Mouse (Mus musculus) left cerebral cortex, adult 18-20 months (tissue): ENCODE measurements around the gene Oser1. TPM values are rescaled to one million over a fixed set of nuclear protein-coding genes. Genes with fewer than 3 reads are reported as not detected.
"Not testable (repeated sequence)": the region's sequence is repeated elsewhere in the genome, so short reads cannot be mapped to it uniquely, and the experiment has no call there.

Source experiments
- DNase-seq, 2 experiments: peaks; one replicate each; pipeline ENCODE4 v3.0.0; 2021 to 2022; ENCODE audit warnings: low spot score in 2 of 2, mixed read lengths in 1 of 2
- long read RNA-seq, 2 experiments: library from polyadenylated mRNA; stranded (forward); transcript quantifications; one replicate each; pipeline ENCODE4 v2.0.0; 2021
- total RNA-seq, 2 experiments: library from RNA; stranded (reverse); gene quantifications; 2 replicates each; pipeline ENCODE4 v1.2.3; 2021

Oser1 gene
- total RNA-seq = 10 to 100 TPM; 22.2 to 25.0 TPM
- long read RNA-seq, experiment 1, transcript Oser1-201 (4 exons, 1,620 nt) = major isoform, 68 of 72 reads
- long read RNA-seq, experiment 1, partial matches to known transcripts = 3 of 72 reads
- long read RNA-seq, experiment 1, other reads (novel, unspliced or antisense) = 1 of 72 reads
- long read RNA-seq, experiment 2, transcript Oser1-201 (4 exons, 1,620 nt) = major isoform, 44 of 48 reads
- long read RNA-seq, experiment 2, partial matches to known transcripts = 0 of 48 reads
- long read RNA-seq, experiment 2, other reads (novel, unspliced or antisense) = 4 of 48 reads

- DNase-seq = no peak
Observed at GRCm38 (mm10) chr2:163424597-163424996, at the start of gene Oser1. TSS of gene Oser1 (minus strand) at chr2:163424697.

- peak; percentile 97 to 98 for DNase-seq
Observed at GRCm38 (mm10) chr2:163472466-163472851, 48.0 kb upstream of the Oser1 start, which contains the start of gene Fitm2. TSS of gene Fitm2 (minus strand) at chr2:163472629.

GRCm38 (mm10) chr2:163471710-163472465 lies 47.4 kb upstream of the Oser1 start:
- no peak for DNase-seq

DNA sequence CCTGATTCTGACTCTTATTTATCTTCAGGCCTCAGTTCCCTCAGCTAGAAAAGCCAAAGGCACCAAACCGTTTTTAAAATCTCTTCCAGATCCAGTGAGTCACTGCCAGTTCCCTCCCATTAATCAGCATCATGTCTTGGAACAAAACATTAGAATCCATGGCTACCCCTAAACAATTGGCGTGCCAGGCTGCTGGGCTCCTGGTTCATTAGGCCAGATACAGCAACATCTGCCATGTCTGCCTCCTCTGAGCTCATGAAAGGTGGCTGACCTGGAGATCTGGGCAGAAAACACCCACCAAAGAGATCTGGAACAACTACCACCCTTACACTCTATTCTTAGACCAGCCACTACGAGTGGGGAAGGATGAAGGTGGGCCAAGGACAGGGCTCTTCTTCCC lies 46.6 kb upstream of the Oser1 start:
- no peak for DNase-seq

GRCm38 (mm10) chr2:163469711-163470110 lies 45.2 kb upstream of the Oser1 start:
- no peak for DNase-seq

GRCm38 (mm10) chr2:163468866-163469265 lies 44.4 kb upstream of the Oser1 start:
- no peak for DNase-seq

DNA sequence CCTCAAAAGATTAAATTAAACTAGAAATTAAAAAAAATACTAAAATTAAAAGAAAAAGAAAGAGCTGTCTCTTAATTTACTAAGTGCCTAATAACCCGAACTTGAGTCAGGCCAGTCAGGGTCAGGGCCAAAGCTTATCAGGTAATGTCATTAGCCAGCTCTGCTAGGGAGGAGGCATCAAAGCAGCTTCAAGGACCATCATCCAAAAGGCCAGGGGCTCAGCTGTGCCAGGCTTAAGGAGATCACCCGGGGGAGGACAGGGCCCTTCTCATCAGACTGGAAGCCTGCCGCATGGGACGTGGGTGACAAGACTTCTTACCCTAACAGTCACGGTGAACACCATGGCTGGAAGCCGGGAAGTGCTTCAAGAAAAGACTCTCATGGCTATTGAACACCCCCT lies 43.1 kb upstream of the Oser1 start:
- DNase-seq = no peak

DNA sequence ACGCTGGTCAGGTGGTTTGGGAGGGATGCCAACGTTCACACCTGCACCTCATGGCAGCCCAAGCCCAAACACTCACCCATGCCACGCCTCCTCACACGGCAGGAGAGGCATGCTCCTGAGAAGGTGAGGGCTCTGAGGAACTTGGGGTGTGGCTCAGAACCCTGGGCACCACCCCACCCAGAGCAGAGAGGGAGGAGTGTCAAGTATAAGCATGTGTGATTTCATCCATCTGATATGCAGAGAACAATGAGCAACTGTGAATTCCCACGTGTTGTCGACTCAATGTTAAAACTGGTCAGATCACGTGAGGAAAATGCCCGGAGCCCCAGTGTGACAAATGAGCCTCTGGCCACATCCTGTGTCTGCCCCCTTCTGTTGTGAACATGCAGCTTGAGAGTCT lies 42.3 kb upstream of the Oser1 start:
- DNase-seq = no peak

- no peak for DNase-seq
Observed at GRCm38 (mm10) chr2:163464562-163464961, 40.1 kb upstream of the Oser1 start.

- DNase-seq = no peak
Observed at GRCm38 (mm10) chr2:163463998-163464397, 39.5 kb upstream of the Oser1 start.

GRCm38 (mm10) chr2:163463251-163463769 lies 38.8 kb upstream of the Oser1 start:
- no peak for DNase-seq

DNA sequence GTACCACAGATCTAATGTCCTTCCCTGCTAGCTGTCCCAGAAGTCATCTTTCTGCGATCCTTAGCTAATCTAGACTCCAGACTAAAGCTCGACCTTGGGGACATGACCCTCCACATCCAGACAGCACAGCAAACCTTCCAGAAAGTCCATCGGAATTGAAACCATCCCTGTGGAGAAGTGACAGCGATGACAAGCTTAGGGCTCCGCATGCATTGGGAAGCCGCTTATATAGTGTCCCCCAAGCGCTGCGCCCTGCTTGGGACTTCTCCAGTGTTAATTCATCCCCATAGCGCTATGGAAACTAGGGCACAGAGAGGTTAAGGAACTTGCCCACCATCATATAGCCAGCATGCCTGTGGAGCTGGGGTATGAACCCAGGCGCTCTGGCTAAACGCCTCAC lies 38.3 kb upstream of the Oser1 start:
- DNase-seq = no peak

- DNase-seq = no peak
Observed at GRCm38 (mm10) chr2:163462386-163462785, 37.9 kb upstream of the Oser1 start.

- not testable (repeated sequence) for DNase-seq
Observed at GRCm38 (mm10) chr2:163461307-163461706, 36.8 kb upstream of the Oser1 start.

DNA sequence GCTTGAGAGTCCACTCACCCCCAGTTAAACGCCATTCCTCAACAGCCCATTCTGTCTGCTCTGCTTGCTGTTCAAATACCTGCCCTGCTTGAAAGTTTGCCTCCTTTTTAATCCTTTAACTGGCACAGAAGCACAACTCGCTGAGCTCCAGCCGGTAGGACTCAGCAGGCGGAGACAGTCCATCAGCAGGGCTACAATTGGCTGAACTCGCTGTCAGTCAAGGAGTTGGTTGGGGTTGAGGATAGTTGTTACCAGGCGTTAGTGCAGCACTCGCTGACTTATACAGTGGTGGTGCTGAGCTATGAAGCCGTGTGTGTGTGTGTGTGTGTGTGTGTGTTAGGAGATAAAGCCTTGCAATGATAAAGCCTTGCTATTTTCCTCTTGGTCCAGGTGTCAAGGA lies 36.1 kb upstream of the Oser1 start:
- no peak for DNase-seq

- DNase-seq = no peak
Observed at GRCm38 (mm10) chr2:163459380-163459779, 34.9 kb upstream of the Oser1 start.

- DNase-seq = no peak
Observed at GRCm38 (mm10) chr2:163458539-163459265, 34.2 kb upstream of the Oser1 start.

DNA sequence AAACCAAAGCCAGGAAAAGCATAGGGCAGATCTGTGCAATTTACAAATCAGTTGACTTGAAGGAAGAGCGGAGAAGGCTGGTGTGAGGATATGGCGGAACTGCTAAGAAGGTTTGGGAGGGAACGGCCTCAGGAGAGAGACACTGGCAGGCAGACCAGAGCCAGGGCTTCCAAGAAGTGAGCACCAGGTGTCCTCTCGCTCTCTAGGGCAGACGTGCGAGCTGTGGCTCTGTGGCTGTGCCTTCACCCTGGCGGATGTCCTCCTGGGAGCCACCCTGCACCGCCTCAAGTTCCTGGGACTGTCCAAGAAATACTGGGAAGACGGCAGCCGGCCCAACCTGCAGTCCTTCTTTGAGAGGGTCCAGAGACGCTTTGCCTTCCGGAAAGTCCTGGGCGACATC lies 28.9 kb upstream of the Oser1 start:
- DNase-seq = no peak

GRCm38 (mm10) chr2:163452738-163453137 lies 28.2 kb upstream of the Oser1 start:
- no peak for DNase-seq

GRCm38 (mm10) chr2:163450668-163451295 lies 26.3 kb upstream of the Oser1 start:
- peak; percentile 48 to 54 for DNase-seq

DNA sequence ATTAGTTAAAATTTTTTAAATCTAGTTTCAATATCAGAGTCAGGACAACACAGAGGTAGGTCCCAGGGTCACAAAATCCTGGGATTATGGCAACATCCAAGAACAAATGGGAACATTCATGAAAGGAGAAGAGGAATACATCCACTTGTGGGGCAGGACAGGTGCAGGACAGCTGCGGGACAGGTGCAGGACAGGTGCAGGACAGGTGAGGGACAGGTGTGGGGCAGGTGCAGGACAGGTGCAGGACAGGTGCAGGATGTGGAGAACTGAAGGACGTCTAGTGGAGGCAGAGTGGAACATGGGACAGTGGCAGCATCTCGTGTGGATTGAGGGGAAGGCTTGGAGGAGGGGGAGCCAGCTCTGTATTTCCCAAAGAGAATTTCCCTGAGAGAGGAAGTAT lies 24.8 kb upstream of the Oser1 start:
- no peak for DNase-seq
